Mouse (Mus musculus) limb, embryonic 11.5 days (tissue): ENCODE data around the gene Mroh7. TPM values are rescaled to one million over a fixed set of nuclear protein-coding genes. Genes with fewer than 3 reads are reported as not detected.

ENCODE experiments used
- ATAC-seq: fragments of 200-750 bp; cut with Nextera tagmentation; 2 replicates; pipeline ENCODE4 v1.8.0; 2017; ENCODE audit warnings: low read depth; ENCODE audit not compliant: insufficient number of reproducible peaks, low FRiP score, low TSS enrichment
- DNase-seq: peaks from one replicate; pipeline ENCODE4 v3.0.0-alpha.2; 2015; ENCODE audit warnings: low spot score
- H3K27ac ChIP-seq: fragments of 300-500 bp; sonication (generic); replicated peaks from 2 replicates; pipeline ENCODE4 v1.5.1; 2014; ENCODE audit warnings: low read depth, mild to moderate bottlenecking, low read length
- H3K27me3 ChIP-seq: fragments of 300-500 bp; sonication (generic); 2 replicates; pipeline ENCODE4 v1.6.1; 2014; ENCODE audit warnings: mild to moderate bottlenecking, low read length, mixed read lengths; ENCODE audit not compliant: control insufficient read depth, insufficient read depth
- H3K36me3 ChIP-seq: fragments of 300-500 bp; sonication (generic); 2 replicates; pipeline ENCODE4 v1.6.1; 2014; ENCODE audit warnings: mild to moderate bottlenecking, low read length, moderate library complexity, mixed read lengths; ENCODE audit not compliant: control insufficient read depth, insufficient read depth
- H3K4me1 ChIP-seq: fragments of 300-500 bp; sonication (generic); 2 replicates; pipeline ENCODE4 v1.6.1; 2014; ENCODE audit warnings: low read length, mixed read lengths; ENCODE audit not compliant: control insufficient read depth, insufficient read depth
- H3K4me2 ChIP-seq: fragments of 300-500 bp; sonication (generic); 2 replicates; pipeline ENCODE4 v1.6.1; 2014; ENCODE audit warnings: low read depth, mild to moderate bottlenecking, moderate library complexity; ENCODE audit not compliant: severe bottlenecking
- H3K4me3 ChIP-seq: fragments of 300-500 bp; sonication (generic); 2 replicates; pipeline ENCODE4 v1.5.1; 2014; ENCODE audit warnings: low read depth, low read length
- H3K9ac ChIP-seq: fragments of 300-500 bp; sonication (generic); 2 replicates; pipeline ENCODE4 v1.6.1; 2014; ENCODE audit warnings: mild to moderate bottlenecking, low read length
- H3K9me3 ChIP-seq: fragments of 300-500 bp; sonication (generic); 2 replicates; pipeline ENCODE4 v1.6.1; 2016; ENCODE audit warnings: low read length; ENCODE audit not compliant: control insufficient read depth
- WGBS: fragments of 180-500 bp; shearing (Covaris S2); extraction: QIAGEN DNeasy Blood & Tissue Kit; methylation state at CpG from one replicate; pipeline ENCODE4 v1.1.7; 2014; 5-methylcytosine and 5-hydroxymethylcytosine counted together
- polyA plus RNA-seq: library from polyadenylated mRNA; unstranded; fragments of >200 nt; fragmentation: Nextera tagmentation; extraction: Ambion mirVana; gene quantifications from 2 replicates; pipeline ENCODE4 v1.2.1, GENCODE M21; 2014

Gene Mroh7
- polyA plus RNA-seq, 1 experiment from 2014 or later: not detected

DNA sequence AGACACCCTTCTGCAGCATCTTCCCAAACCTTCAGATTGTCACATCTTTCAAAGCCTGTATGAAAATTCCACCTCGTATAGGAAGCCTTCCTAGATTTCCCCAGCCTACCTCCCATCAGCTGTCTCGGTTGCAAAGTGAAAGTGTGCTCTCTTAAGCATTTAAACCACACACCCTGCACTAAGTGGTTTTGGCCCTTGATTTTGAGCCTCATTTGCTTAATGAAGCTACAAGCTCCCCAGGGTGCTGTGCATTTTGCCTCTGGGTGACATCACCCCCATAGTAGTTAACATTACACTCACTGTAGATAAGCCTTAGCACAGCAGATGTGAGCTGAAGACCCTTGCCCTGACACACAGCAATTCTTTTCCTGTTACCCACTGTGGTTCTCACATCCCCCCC, 49.8 kb downstream of the Mroh7 start:
- Histone ChIP-seq H3K27ac (no peak overlapping the region), H3K9ac (no peak overlapping the region), H3K4me1 (peaks cover 3% of the 10 kb centered on the region; the same call in 1 of the 2 replicates), H3K9me3 (no peaks in the 10 kb centered on the region), H3K36me3 (peaks cover 4% of the 10 kb centered on the region; the same call in 1 of the 2 replicates), H3K4me2 (no peak overlapping the region), H3K4me3 (no peak overlapping the region), H3K27me3 (no peaks in the 10 kb centered on the region)
- no peak for ATAC-seq
- DNase-seq: no peak
- 63% methylated on average over 2 of the region's 2 CpGs for WGBS

DNA sequence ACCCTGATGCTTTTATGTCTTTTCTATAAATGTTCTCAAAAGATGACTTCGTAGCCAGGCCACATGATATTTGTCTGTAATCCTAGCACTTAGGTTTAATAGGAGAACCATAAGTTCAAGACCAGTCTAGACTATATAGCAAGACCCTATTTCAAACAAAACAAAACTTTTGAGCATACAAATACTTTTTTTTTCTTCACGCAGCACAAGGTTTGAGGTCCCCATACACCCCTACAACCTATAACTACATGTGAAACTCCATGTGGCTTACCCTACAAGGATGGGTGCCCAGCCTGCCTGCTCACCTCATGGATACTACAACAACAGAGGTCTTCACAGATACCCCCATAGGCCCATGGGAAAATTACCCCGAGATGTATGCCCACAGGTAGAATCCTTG, 51.6 kb downstream of the Mroh7 start:
- DNase-seq (no peak), ATAC-seq (peak; percentile 33)
- H3K36me3 ChIP-seq: peaks cover 6% of the 10 kb centered on the region; the same call in 1 of the 2 replicates
- no peak overlapping the region for H3K4me3 ChIP-seq
- 41% methylated on average over 3 of the region's 3 CpGs for WGBS
- H3K9ac ChIP-seq: no peak overlapping the region
- no peaks in the 10 kb centered on the region for H3K27me3 ChIP-seq
- H3K27ac ChIP-seq: no peak overlapping the region
- no peak overlapping the region for H3K4me2 ChIP-seq
- H3K9me3 ChIP-seq: no peaks in the 10 kb centered on the region
- H3K4me1 ChIP-seq: peaks cover 3% of the 10 kb centered on the region; the same call in 1 of the 2 replicates

DNA sequence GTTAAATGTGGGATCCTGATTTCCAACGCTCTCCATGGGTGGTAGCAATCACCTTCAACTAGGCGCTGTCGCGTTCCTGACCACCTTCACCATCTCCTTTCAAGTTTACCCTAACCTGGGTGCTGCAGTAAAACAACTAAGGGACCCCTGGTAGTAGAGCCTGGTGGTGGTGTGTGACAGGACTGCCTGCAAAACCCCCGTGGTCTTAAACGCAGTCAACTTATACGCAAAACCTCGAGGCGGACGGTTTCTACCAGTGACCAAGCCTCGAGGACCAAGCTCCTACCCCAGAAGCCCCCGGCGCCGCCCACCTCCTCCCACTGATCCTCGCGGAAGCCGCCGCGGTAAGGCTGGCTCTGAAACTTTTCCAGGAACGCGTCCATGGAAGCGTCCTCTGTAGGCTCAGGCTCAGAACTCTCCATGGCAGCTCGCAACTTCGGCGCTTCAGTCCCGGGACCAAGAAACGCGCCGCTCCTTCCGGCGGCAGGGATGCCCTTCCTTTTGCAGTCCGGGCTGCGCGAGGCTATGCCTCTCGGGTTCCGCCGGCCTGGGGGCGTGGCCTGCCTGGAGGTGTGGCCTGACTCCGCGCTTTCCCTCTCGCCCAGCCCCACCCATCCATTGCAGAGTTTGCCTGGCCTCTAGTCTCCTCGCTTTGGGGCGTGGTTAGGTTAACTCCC, 52.1 kb downstream of the Mroh7 start, which contains the start of gene Ttc4:
TSS of gene Ttc4 (minus strand) at position 503 of the 677 bp plus-strand sequence.
- peak within 1 kb of the TSS; percentile 72 for H3K9ac ChIP-seq
- H3K27me3 ChIP-seq: no peaks in the 10 kb centered on the region
- no peak within 1 kb of the TSS for H3K27ac ChIP-seq
- H3K4me1 ChIP-seq: peaks cover 3% of the 10 kb centered on the region; the same call in 1 of the 2 replicates
- ATAC-seq (peak; percentile 97), DNase-seq (peak; percentile 97)
- no peaks in the 10 kb centered on the region for H3K9me3 ChIP-seq
- H3K4me3 ChIP-seq: peak within 1 kb of the TSS; percentile 70
- peak within 1 kb of the TSS; percentile 73 for H3K4me2 ChIP-seq
- under 1% methylated on average over 43 of the region's 43 CpGs for WGBS
- peaks cover 6% of the 10 kb centered on the region; the same call in 1 of the 2 replicates for H3K36me3 ChIP-seq

DNA sequence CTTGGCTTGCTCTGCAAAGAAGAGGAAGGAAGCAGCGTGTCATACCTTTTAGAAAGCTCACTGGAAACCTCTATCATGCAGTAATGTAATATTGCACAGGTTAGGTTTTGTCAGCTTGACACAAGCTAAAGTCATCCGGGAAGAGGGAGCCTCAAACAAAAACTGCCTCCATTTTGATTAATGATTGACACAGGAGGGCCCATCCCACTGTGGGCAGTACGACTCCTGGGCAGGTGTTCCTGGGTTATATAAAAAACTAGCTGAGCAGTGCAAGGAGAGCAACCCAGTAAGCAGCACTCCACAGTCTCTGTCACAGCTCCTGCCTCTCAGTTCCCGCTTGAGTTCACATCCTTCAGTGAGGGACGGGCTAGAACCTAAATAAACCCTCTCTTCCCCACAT, 54.0 kb downstream of the Mroh7 start:
- H3K4me2 ChIP-seq: no peak overlapping the region
- no peak overlapping the region for H3K4me3 ChIP-seq
- no peak overlapping the region for H3K9ac ChIP-seq
- no peaks in the 10 kb centered on the region for H3K9me3 ChIP-seq
- no peak for ATAC-seq
- 92% methylated on average over 5 of the region's 5 CpGs for WGBS
- DNase-seq: no peak
- H3K4me1 ChIP-seq: peaks cover 3% of the 10 kb centered on the region; the same call in 1 of the 2 replicates
- H3K27ac ChIP-seq: no peak overlapping the region
- H3K27me3 ChIP-seq: no peaks in the 10 kb centered on the region
- H3K36me3 ChIP-seq: peaks cover 8% of the 10 kb centered on the region; the same call in 1 of the 2 replicates

DNA sequence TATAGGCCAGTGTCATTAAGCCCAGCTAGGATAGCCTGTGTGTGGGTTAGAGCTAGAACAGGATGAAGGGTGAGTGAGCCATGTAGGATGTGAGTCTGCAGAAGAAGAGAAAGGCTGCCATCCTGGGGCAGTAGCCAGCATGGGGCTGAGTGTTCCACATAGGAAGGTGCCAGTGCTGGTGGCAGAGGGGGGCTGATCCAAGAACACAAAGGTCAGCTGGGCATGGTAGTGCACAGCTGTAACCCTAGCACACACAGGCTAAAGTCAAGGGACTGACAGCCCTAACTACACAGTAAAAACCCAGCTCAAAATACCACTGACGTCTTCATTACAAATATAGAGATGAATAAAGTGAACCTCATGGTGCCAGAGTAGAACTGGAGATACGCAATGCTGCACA, 64.2 kb downstream of the Mroh7 start:
- DNase-seq (no peak), ATAC-seq (no peak)
- no peak overlapping the region for H3K4me2 ChIP-seq
- H3K36me3 ChIP-seq: peaks cover 32% of the 10 kb centered on the region
- no peaks in the 10 kb centered on the region for H3K9me3 ChIP-seq
- H3K4me1 ChIP-seq: no peaks in the 10 kb centered on the region
- no peaks in the 10 kb centered on the region for H3K27me3 ChIP-seq
- H3K4me3 ChIP-seq: no peak overlapping the region
- no peak overlapping the region for H3K9ac ChIP-seq
- no peak overlapping the region for H3K27ac ChIP-seq
- 97% methylated on average over 2 of the region's 2 CpGs for WGBS

DNA sequence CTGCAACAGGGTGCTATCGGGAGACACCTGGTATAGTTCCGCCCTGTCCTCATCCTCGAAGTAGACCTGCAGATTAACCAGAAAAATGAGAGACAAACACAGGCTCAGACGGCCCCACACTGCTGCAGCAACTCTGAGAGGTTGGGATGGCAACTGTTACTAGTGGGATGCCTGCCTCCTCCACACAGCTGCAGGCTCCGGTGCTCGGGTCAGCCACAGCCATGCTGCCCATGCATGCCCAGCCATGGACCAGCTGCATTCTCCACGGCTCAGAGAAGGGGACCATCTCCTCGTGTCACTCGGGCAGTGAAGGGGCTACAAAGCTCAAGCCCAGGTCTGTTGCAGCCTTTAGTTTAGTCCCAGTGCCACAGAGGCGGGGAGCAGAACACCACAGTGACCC, 65.1 kb downstream of the Mroh7 start:
- DNase-seq (no peak), ATAC-seq (no peak)
- no peaks in the 10 kb centered on the region for H3K9me3 ChIP-seq
- no peaks in the 10 kb centered on the region for H3K27me3 ChIP-seq
- H3K4me3 ChIP-seq: no peak overlapping the region
- no peak overlapping the region for H3K9ac ChIP-seq
- no peak overlapping the region for H3K4me2 ChIP-seq
- 93% methylated on average over 10 of the region's 10 CpGs for WGBS
- H3K4me1 ChIP-seq: no peaks in the 10 kb centered on the region
- H3K27ac ChIP-seq: no peak overlapping the region
- H3K36me3 ChIP-seq: peaks cover 34% of the 10 kb centered on the region

DNA sequence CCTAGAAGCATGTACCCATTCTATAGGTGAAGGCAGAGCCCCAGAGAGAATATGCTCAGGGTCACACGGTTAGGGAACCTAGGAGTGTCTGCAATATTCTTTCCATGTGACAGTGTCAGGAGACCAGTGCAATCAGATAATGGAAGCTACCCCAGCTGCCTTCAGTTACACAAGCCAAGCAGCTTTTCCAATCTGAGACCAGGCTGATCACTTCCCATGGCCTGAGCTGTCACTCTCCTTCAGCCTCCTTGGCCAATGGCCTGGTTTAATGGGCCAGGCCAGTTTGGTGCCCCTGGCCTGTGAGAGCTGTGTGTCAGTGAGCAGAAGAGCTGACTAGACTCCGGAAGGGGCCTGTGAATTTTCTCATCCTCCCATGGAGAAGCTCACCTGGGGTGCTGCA, 65.5 kb downstream of the Mroh7 start:
- H3K27ac ChIP-seq: no peak overlapping the region
- no peaks in the 10 kb centered on the region for H3K4me1 ChIP-seq
- WGBS: 98% methylated on average over 2 of the region's 2 CpGs
- H3K4me2 ChIP-seq: no peak overlapping the region
- no peaks in the 10 kb centered on the region for H3K9me3 ChIP-seq
- H3K36me3 ChIP-seq: peaks cover 31% of the 10 kb centered on the region
- no peak for ATAC-seq
- no peak overlapping the region for H3K4me3 ChIP-seq
- no peak overlapping the region for H3K9ac ChIP-seq
- DNase-seq: no peak
- no peaks in the 10 kb centered on the region for H3K27me3 ChIP-seq

DNA sequence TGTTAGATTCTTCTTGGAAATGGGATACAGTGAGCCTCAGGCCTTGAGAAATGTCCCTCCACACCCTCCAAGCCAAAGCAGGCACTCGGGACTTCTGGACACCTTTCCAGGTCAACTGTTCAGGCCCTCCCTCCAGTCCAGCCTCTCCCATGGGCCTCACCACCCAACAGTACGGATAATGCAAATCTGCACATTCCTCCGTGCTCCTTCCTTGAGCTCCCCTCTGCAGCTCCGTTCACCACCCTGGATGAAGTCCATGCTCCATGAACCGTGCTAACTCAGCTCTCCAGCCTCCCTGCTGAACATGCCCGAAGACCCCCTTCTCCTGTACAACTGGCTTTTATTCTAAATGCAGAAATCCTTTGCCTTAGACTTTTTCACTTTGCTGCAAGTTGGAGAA, 66.0 kb downstream of the Mroh7 start:
- Histone ChIP-seq H3K9ac (no peak overlapping the region), H3K4me3 (no peak overlapping the region), H3K36me3 (peaks cover 27% of the 10 kb centered on the region), H3K27ac (no peak overlapping the region), H3K27me3 (no peaks in the 10 kb centered on the region), H3K4me1 (no peaks in the 10 kb centered on the region), H3K9me3 (no peaks in the 10 kb centered on the region), H3K4me2 (no peak overlapping the region)
- ATAC-seq: no peak
- 93% methylated on average over 6 of the region's 6 CpGs for WGBS
- no peak for DNase-seq
